Mouse (Mus musculus) brain, embryonic 18.5 days (tissue): Measurements from ENCODE around the gene Mul1.

Experiments used
- DNase-seq: peaks from one replicate; pipeline ENCODE4 v3.0.0-alpha.2; 2012; ENCODE audit warnings: low read depth, low spot score

Gene Mul1

GRCm38 (mm10) chr4:138461471-138461870 is 27.0 kb downstream of the Mul1 start:
- DNase-seq = no peak

- DNase-seq = peak; percentile 70
Measured at GRCm38 (mm10) chr4:138462971-138463831, 28.7 kb downstream of the Mul1 start.

GRCm38 (mm10) chr4:138463832-138464487 is 29.5 kb downstream of the Mul1 start:
- DNase-seq = no peak

GRCm38 (mm10) chr4:138464667-138465353 is 30.3 kb downstream of the Mul1 start:
- DNase-seq = no peak

GRCm38 (mm10) chr4:138465446-138465845 is 31.0 kb downstream of the Mul1 start:
- DNase-seq = no peak

GRCm38 (mm10) chr4:138466690-138467089 is 32.2 kb downstream of the Mul1 start:
- no peak for DNase-seq

GRCm38 (mm10) chr4:138467451-138467850 is 33.0 kb downstream of the Mul1 start:
- no peak for DNase-seq

GRCm38 (mm10) chr4:138469080-138469479 is 34.6 kb downstream of the Mul1 start:
- DNase-seq = no peak

GRCm38 (mm10) chr4:138471241-138471640 is 36.8 kb downstream of the Mul1 start:
- DNase-seq = no peak

GRCm38 (mm10) chr4:138479595-138479994 is 45.1 kb downstream of the Mul1 start:
- no peak for DNase-seq

GRCm38 (mm10) chr4:138480962-138481361 is 46.5 kb downstream of the Mul1 start:
- no peak for DNase-seq

GRCm38 (mm10) chr4:138482721-138483120 is 48.2 kb downstream of the Mul1 start:
- no peak for DNase-seq

- DNase-seq = no peak
Measured at GRCm38 (mm10) chr4:138488241-138488640, 53.8 kb downstream of the Mul1 start.

- no peak for DNase-seq
Measured at GRCm38 (mm10) chr4:138491088-138491487, 56.6 kb downstream of the Mul1 start.
